ENCODE assay signal across 8 mouse cellular contexts in genomic region chr12:4523688-4524298, GRCm38 (mm10). TPM values are rescaled to one million over a fixed set of nuclear protein-coding genes. Genes with fewer than 3 reads are reported as not detected.
DNase-seq lines count a peak whose midpoint lies in the region; ATAC-seq and TF ChIP-seq lines count a peak whose summit lies in the region.

No protein-coding gene starts in this region.

- H3K27me3 ChIP-seq in heart, postnatal 0 days (ENCODE audit: control insufficient read depth, insufficient read depth, low read length): no peaks in the 10 kb centered on the region
- H3K27me3 ChIP-seq in midbrain, embryonic 15.5 days (replicated peaks): no peaks in the 10 kb centered on the region

- H3K4me1 ChIP-seq in heart, postnatal 0 days (ENCODE audit: control insufficient read depth, insufficient read depth): peaks cover 10% of the 10 kb centered on the region; the same call in 1 of the 2 replicates
- peaks cover 30% of the 10 kb centered on the region for H3K4me1 ChIP-seq in midbrain, embryonic 15.5 days

- no peak for TF ChIP-seq EP300 in heart, postnatal 0 days (IDR thresholded peaks at IDR 0.05; ENCODE audit: low read depth)

- H3K9ac ChIP-seq in heart, postnatal 0 days (replicated peaks; ENCODE audit: low read depth, low read length): no peak overlapping the region
- H3K9ac ChIP-seq in midbrain, embryonic 15.5 days: no peak overlapping the region

- H3K4me2 ChIP-seq in heart, postnatal 0 days (ENCODE audit: low read depth, low read length): peak overlapping the region; percentile 42
- peak overlapping the region; percentile 30 for H3K4me2 ChIP-seq in midbrain, embryonic 15.5 days

- no peak for ATAC-seq in heart, postnatal 0 days (ENCODE audit: insufficient read depth, low read depth)
- peak; percentile 75 for ATAC-seq in midbrain, embryonic 15.5 days (replicated peaks)

- H3K36me3 ChIP-seq in heart, postnatal 0 days (replicated peaks; ENCODE audit: control insufficient read depth, insufficient read depth, low read length): no peaks in the 10 kb centered on the region
- H3K36me3 ChIP-seq in midbrain, embryonic 15.5 days (replicated peaks): no peaks in the 10 kb centered on the region

- TF ChIP-seq CTCF in heart, postnatal 0 days (IDR thresholded peaks at IDR 0.05; ENCODE audit: low read depth): no peak

- 0 out of 2 replicates have a peak overlapping the region, but pooled peaks have one; percentile 3 for H3K4me3 ChIP-seq in heart, postnatal 0 days (ENCODE audit: low read depth, low read length)
- H3K4me3 ChIP-seq in midbrain, embryonic 15.5 days: no peak overlapping the region

- DNase-seq in heart, adult 18-20 months: peak; percentile 27 to 32
- no peak for DNase-seq in heart, adult 8-10 months (ENCODE audit: low spot score)
- peak; percentile 15 to 16 for DNase-seq in cerebellum, postnatal 36 days
- DNase-seq in heart, postnatal 0 days (ENCODE audit: low spot score): no peak
- no peak for DNase-seq in adrenal gland, postnatal 25 days
- DNase-seq in ovary, postnatal 36 days (ENCODE audit: low spot score): no peak
- DNase-seq in testis, postnatal 10 days (ENCODE audit: low spot score): no peak

- H3K9me3 ChIP-seq in heart, postnatal 0 days (replicated peaks; ENCODE audit: control insufficient read depth, low read length): no peaks in the 10 kb centered on the region
- H3K9me3 ChIP-seq in midbrain, embryonic 15.5 days: no peaks in the 10 kb centered on the region

- WGBS in heart, postnatal 0 days: 62% methylated on average over 9 of the region's 9 CpGs
- WGBS in midbrain, embryonic 15.5 days: 12% methylated on average over 9 of the region's 9 CpGs

- no peak overlapping the region for H3K27ac ChIP-seq in heart, postnatal 0 days (ENCODE audit: low read depth)
- peak overlapping the region; percentile 72 for H3K27ac ChIP-seq in midbrain, embryonic 15.5 days

RNA-seq across cellular contexts. Expression of gene Ncoa1, which starts 46.8 kb away (rescaled TPM):
- total RNA-seq in heart, adult 18-20 months (2021): 10 to 100 TPM; 28.9 to 29.0 TPM
- 10 to 100 TPM; 28.7 to 31.0 (median 29.4) TPM for total RNA-seq in heart, adult 8-10 months (2022)
- total RNA-seq in heart, postnatal 0 days (2014; rRNA removed; ENCODE audit: low replicate concordance): 15.6 and 32.3 TPM in 2 replicates
- polyA plus RNA-seq in heart, postnatal 0 days (2015; fragmentation: Nextera tagmentation; extraction: Ambion mirVana): 7.3 and 7.8 TPM in 2 replicates
- polyA plus RNA-seq in midbrain, embryonic 15.5 days (2015; fragmentation: Nextera tagmentation; extraction: Ambion mirVana): 12.5 and 14.2 TPM in 2 replicates
- total RNA-seq in adrenal gland, postnatal 25 days (2021): 48.0 and 52.2 TPM in 2 replicates

Comparison
In these comparisons a context has a peak if more than half of its experiments do, and no peak if none do; other contexts are left out.
1. DNase-seq: peak in heart, adult 18-20 months (2 of 2) and cerebellum, postnatal 36 days (2 of 2); none in heart, adult 8-10 months (single experiment), heart, postnatal 0 days (single experiment), adrenal gland, postnatal 25 days (single experiment), ovary, postnatal 36 days (single experiment) and testis, postnatal 10 days (single experiment).